Mouse (Mus musculus): ENCODE measurements around the gene Etl4.

DNA sequence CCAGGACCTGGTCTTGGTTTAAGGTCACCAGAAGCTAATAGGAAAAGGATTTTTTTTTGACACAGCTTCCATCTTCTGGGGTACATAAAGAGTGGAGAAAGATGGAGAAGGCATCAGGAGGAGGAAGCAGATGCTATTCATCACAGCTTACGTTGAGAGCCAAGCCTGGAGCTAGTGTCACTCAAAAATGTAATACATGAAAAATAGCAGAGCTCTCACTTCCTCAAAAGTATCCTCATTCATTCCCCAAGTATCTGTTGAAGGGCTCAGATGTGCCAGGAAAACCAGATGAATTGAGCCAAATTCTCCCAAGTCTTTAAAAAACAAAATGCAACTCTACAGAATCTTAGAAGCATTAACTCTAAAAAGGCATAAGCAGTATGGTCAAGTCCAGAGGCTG is 297.1 kb downstream of the Etl4 start:
- TF ChIP-seq CTCF (IDR thresholded peaks at IDR 0.05; ENCODE audit: low read depth, low read length) (no peak), POLR2A (IDR thresholded peaks at IDR 0.05; ENCODE audit: extremely low read depth, insufficient read depth, low read length) (no peak)
